Mouse (Mus musculus): ENCODE measurements around the gene Xpo6.

The Xpo6 gene

GRCm38 (mm10) chr7:126200178-126200996 lies at the start of gene Xpo6:
Gene Xpo6, minus strand, starts transcription at chr7:126200501.
- DNase-seq (ENCODE audit: low spot score) = peak; percentile 98

- DNase-seq (ENCODE audit: low spot score) = no peak
Measured at GRCm38 (mm10) chr7:126249986-126250385, 49.7 kb upstream of the Xpo6 start.

GRCm38 (mm10) chr7:126249146-126249545 lies 48.8 kb upstream of the Xpo6 start:
- no peak for DNase-seq (ENCODE audit: low spot score)

- DNase-seq (ENCODE audit: low spot score) = no peak
Measured at GRCm38 (mm10) chr7:126248641-126249141, 48.4 kb upstream of the Xpo6 start.

- peak; percentile 34 for DNase-seq (ENCODE audit: low spot score)
Measured at GRCm38 (mm10) chr7:126248088-126248487, 47.8 kb upstream of the Xpo6 start.

- DNase-seq (ENCODE audit: low spot score) = no peak
Measured at GRCm38 (mm10) chr7:126244168-126244750, 44.0 kb upstream of the Xpo6 start.

GRCm38 (mm10) chr7:126240814-126241360 lies 40.6 kb upstream of the Xpo6 start:
- DNase-seq (ENCODE audit: low spot score) = no peak

GRCm38 (mm10) chr7:126236794-126237192 lies 36.5 kb upstream of the Xpo6 start:
- no peak for DNase-seq (ENCODE audit: low spot score)

- no peak for DNase-seq (ENCODE audit: low spot score)
Measured at GRCm38 (mm10) chr7:126236083-126236793, 35.9 kb upstream of the Xpo6 start.

- no peak for DNase-seq (ENCODE audit: low spot score)
Measured at GRCm38 (mm10) chr7:126234611-126235010, 34.3 kb upstream of the Xpo6 start.

- no peak for DNase-seq (ENCODE audit: low spot score)
Measured at GRCm38 (mm10) chr7:126232345-126233071, 32.2 kb upstream of the Xpo6 start.

- peak; percentile 46 for DNase-seq (ENCODE audit: low spot score)
Measured at GRCm38 (mm10) chr7:126230357-126231148, 30.3 kb upstream of the Xpo6 start.

- DNase-seq (ENCODE audit: low spot score) = no peak
Measured at GRCm38 (mm10) chr7:126226136-126226535, 25.8 kb upstream of the Xpo6 start.

GRCm38 (mm10) chr7:126222753-126223152 lies 22.5 kb upstream of the Xpo6 start:
- no peak for DNase-seq (ENCODE audit: low spot score)

- no peak for DNase-seq (ENCODE audit: low spot score)
Measured at GRCm38 (mm10) chr7:126220611-126221010, 20.3 kb upstream of the Xpo6 start.

GRCm38 (mm10) chr7:126218311-126218710 lies 18.0 kb upstream of the Xpo6 start:
- DNase-seq (ENCODE audit: low spot score) = no peak

GRCm38 (mm10) chr7:126216867-126217266 lies 16.6 kb upstream of the Xpo6 start:
- DNase-seq (ENCODE audit: low spot score) = no peak

- no peak for DNase-seq (ENCODE audit: low spot score)
Measured at GRCm38 (mm10) chr7:126210856-126211255, 10.6 kb upstream of the Xpo6 start.

GRCm38 (mm10) chr7:126200997-126201345 lies 670 bp upstream of the Xpo6 start:
- DNase-seq (ENCODE audit: low spot score) = no peak

- DNase-seq (ENCODE audit: low spot score) = peak; percentile 76
Measured at GRCm38 (mm10) chr7:126199691-126200102, 604 bp downstream of the Xpo6 start.

GRCm38 (mm10) chr7:126198926-126199325 lies 1.4 kb downstream of the Xpo6 start:
- no peak for DNase-seq (ENCODE audit: low spot score)

Measured in embryo, embryonic 10 days (tissue).